Mouse (Mus musculus): ENCODE data around the gene Adm2.

The Adm2 gene

DNA sequence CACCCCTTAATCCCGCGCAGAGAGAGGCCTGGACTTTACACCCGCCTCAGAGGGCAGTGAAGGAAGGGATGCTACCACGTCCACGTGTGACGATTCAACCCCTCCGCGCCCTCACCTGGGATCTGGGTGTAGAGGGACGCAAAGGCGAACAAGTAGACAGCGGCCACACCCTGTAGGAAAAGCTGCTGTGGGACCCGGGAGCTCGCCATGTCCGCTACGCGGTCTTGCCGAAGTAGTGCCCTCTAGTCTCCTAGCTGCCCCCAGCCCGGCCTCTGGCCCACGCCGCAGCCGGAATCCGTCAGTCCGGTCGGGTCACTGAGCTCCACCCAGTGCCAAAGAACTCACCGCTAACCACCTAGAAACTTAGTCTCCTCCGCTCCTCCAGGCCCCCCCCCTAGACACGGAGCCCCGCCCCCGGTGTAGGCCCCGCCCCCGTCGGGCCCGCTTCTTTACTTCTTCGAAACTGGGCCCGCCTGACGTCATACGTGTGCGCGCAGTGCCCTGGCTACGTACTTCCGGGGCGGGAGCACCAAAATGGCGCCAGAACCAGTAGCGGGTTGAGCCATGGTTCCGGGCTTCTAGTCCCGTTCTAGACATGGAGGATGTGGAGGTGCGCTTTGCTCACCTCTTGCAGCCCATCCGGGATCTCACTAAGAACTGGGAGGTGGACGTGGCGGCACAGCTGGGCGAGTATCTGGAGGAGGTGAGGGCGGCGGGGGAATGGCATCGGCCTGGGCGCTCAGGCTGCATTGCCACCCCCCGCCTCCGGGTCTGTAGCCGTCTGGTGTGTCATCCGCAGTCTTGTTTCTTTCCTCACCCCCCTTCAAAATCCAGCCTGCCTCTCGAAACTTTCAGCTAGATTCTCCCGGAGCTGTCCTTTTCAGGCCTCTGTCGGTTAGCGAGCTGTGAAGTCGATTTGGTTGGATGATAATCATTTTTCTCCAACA, 33.0 kb downstream of the Adm2 start, which contains the start of the genes Lmf2 and Ncaph2:
Gene Lmf2, minus strand, starts transcription at position 419 of the 947 bp plus-strand sequence.
Gene Ncaph2, plus strand, starts transcription at position 479 of the 947 bp plus-strand sequence.
- peak; percentile 94 to 96 for DNase-seq (ENCODE audit: low spot score in 2 of 2)

DNA sequence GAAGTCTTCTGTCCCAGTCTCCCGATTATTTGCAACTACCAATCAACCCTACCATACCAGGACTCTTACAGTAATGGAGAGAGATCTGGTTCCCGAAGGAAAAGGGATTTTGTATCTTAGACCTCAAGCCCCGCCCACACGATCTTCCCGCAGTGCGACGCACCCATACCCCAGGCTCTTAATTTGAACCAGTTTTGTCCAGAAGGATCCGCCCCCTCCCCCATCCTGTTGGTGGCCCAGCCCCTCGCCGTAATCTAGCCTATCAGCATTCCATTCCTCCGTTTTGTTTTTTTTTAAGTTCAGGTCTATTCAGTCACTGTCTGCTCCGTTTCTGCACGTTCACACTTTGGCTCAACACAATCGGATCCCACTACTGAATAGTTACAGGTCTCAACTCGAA, 33.9 kb downstream of the Adm2 start:
- peak in 1 of 2 experiments; percentile 41 for DNase-seq (ENCODE audit: low spot score in 2 of 2)

DNA sequence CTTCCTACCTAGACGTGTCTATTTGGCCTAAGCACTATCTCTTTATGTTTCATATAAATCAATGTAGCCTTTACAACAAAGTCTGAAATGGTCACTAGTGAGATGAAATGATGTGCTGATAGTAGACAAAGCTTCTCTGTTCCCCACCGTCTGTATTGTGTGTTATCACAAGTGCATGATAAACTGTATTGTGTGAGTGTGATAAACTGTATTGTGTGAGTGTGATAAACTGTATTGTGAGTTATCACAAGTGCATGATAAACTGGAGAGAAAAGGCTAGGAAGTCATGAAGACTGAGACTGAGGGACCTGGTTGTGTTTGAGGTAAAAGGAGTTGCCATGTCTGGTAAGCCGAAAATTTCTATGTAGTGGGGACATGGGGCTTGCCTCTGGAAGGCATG, 36.3 kb downstream of the Adm2 start:
- no peak for DNase-seq (ENCODE audit: low spot score in 2 of 2)

DNA sequence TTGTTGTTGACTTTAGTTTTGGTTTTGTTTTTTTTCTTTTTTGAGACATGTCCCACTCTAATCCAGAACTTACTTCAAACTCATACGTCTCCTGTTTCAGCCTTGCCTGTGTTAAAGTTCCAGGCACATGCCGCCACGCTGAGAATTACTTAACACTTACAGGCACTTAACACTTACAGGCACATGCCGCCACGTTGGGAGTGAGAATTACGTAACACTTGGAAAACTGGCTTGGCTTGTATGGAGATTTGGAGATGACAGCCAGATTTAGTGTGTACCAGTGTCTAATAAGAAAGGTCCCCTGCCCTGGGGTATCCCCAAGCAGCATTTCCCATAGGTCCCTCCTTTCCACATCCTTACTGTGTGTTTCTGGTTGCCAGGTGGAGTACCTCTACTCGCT, 40.5 kb downstream of the Adm2 start:
- DNase-seq (ENCODE audit: low spot score in 2 of 2) = no peak

DNA sequence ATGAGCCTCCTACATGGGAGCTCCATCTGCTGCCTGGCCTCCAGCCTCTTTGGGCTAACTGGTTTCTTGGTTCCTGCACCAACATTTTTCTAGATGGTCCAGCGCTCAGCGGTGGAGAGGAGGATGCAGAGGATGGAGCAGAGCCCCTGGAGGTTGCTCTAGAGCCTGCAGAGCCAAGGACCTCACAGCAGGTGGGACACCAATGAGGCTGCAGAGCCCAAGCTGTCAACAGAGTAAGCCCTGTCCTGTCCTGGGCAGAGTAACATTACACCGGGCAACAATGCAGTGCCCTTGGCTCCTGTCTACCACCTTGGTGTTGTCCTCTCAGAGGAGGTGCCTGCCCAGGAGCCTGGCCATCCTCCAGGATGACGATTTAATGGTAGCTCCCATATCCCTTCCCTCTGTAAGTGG, 42.6 kb downstream of the Adm2 start:
- DNase-seq (ENCODE audit: low spot score in 2 of 2) = no peak

DNA sequence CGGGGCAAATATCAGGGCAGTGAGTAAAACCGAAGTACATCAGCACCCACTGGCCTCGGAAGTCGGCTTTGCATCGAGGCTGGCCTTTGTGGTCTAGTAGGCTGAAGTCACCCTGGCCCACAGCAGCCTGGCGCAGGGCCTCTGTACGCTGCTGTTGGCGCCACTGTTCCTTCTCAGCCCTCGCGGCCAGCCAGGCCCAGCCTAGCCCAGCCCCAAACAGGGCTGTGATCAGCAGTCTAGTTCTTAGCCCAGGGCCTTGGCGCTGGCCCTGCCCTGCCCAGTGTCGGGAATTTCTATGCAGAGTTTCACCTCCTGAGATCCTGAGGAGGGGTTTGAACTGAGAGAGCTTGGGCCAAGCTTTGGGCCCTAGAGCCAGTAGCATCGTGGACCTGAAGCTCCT, 49.5 kb downstream of the Adm2 start:
- DNase-seq (ENCODE audit: low spot score in 2 of 2) = no peak

DNA sequence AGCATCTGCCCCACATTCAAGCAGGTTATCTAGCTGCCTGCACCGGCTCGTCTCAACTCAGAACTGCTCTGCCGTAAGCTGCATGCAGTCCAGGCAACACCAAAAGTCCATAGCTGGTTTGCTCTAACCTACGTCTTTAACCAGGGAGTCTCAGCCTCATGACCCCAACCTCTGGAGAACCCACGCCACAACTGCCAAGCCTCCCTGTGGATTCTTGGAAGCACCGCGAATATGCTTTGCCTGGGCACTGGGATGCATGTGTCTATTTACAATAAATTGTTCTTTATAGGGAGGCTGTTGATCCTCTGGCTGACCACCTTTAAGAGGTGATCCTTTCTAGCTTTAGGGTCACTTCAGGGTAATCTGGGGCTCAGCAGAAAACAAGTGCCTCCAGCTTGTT, 50.0 kb downstream of the Adm2 start:
- no peak for DNase-seq (ENCODE audit: low spot score in 2 of 2)

DNA sequence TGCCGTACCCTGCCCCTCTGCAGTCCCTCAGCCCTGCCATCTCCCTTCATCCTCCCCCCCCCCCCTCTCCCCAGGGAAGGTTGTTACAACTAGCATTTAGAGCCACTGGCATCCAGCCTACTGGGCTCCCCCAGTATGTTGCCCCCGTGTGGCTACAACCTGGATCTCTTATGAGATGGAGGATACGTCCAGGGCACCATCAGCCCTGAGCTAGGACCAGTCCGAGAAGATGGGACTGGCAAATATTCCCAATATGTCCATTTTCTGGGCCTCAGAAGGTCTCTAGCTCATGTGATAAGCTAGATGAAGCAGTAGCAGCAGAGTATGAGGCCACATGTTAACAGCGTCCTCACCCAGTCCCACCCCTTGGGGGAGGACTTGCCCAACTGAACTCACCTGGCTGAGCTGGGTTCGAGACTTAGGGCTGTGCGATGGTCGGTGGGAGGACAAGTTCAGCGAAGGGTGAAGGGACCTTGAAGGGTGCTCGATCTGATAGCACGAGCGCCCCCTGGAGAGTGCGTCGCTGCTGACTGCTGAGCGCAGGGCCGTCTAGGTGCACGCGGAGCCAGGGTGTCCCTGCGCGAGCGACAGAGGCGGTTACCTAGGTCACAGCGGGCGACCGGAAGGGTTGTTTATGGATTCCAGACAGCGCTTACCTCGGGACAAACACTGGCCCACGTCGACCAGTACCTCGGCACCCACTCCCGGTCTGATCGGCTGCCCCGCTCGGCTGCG, 50.7 kb downstream of the Adm2 start:
- DNase-seq (ENCODE audit: low spot score in 2 of 2) = peak; percentile 78 to 86

DNA sequence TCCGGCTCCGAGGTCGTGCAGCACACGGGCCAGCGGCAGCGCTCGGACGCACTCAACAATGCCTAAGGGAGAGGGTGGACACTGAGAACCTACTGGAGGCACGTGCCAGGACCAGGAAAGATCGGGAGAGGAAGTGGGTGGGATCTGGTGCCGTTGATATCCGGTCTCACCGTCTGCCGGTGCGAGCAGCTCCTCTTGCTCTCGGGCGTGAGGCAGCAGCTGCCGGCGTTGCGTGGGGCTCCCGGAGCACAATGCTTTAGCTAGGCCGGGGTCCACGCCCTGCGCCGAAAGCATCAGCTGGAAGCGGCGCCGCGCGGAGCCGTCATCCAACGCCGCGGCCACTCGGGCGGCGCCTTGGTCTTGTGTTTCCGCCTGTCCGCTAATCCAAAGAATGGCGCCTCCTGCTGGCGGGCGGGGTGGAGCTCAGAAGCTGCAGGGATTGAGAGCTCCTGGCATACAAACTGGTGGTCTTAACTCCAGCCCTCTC, 51.3 kb downstream of the Adm2 start, which contains the start of gene Sco2:
Gene Sco2, minus strand, starts transcription at position 85 of the 487 bp plus-strand sequence.
- DNase-seq (ENCODE audit: low spot score in 2 of 2) = peak; percentile 93 to 94
